Mouse (Mus musculus) urinary bladder, postnatal 4 days (tissue): Measurements from ENCODE around the gene Catip.
"Not testable (repeated sequence)": the region's sequence is repeated elsewhere in the genome, so short reads cannot be mapped to it uniquely, and the experiment has no call there.

Source experiments
- DNase-seq, 2 experiments: peaks; one replicate each; pipeline ENCODE4 v3.0.0; 2021 to 2022; ENCODE audit warnings: low spot score in 2 of 2

The Catip gene

DNA sequence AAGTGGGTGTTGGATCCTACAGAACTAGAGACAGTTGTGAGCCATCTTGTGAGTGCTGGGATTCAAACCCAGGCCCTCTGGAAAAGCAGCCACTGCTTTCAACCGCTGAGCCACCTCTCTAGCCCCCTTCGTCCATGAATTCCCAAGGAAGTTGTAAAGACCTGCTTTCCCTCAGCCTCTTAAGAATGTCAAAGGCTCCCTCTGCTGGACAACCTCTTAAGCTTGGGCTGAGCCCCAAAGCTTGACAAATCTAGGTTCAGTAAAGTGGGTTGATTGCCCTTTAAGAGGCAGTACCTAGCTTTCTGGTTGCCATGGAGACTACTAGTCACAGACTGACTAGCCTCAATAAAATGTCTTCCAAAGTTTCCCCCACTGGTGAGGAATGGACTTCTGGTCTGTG is at the start of gene Catip:
Gene Catip (plus strand): TSS at position 297 of the 400 bp plus-strand sequence.
- DNase-seq = peak in 1 of 2 experiments; percentile 53

DNA sequence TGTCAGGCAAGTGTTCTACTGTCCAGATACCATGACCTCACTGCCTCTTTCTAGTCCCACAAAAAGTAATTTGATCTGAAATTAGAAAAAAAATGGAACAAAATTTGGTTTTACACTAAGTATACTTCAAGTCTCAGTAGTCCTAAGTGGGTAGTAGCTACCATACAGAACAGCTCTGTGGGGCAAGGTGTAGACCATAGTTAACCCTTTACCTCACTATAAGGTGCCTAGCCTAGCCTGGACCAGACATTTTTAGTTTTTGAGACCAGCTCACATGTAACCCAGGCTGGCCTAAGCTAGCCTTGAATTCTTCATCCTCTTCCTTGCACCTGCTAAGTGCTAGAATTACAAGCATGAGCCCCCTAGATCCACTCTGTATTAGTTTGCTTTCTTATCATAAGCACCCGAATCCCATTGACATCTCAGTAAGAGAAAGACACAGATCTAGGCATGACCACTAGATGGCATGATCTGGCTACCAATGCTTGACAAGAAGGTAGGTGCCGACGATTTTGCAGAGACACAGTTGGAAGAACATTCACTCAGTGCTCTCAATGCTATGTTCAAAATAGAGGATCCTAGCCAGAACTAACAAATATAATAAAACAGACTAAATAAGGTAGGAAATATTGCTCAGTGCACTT is 48.7 kb upstream of the Catip start:
- no peak for DNase-seq

DNA sequence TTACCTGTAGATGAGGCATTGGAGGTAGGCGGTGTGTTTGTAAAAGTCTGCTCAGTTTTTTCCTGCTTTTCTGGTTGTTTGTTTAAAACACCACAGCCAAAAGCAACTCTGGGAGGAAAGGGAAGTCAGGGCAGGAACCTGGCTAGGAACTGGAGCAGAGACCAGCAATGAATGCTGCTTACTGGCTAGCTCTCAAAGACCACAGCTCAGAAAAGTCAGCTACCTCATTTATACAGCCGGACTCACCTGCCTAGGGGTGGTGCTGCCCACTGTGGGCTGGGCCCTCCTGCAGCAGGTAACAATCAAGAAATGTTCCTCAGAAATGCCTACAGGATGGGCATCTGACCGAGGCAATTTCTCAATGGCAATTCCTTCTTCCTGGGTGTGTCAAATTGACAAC is 47.1 kb upstream of the Catip start:
- DNase-seq = no peak

DNA sequence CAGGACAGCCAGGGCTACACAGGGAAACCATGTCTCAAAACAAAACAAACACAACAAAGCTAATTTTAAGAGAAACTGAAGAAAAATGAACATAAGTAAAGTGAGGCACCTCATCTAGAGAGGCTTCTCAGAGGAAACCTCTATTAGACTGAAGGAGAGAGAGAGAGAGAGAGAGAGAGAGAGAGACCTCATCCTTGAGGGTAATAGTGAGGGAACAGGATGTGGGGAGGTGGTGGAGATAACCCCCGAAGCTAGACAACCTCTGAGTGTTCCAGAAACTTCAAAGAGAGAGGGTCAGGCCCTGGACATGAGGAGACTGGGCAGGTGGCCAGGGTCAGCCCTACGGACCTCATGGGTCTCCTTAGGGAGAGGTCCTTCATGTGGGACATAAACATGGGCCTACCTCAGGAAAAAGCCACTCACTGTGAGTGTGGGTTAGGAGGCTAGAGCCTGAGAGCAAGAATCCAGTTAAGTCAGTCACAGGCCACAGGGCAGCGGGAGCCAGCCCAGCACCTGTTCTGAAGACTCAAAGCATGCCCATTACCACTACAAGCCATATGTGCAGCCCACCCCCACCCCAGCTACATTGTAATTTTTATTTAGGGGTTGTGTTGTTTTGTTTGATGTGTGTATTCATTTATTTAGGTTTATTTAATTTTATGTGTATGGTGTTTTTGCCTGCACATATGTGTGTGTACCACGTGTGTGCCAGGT is 45.6 kb upstream of the Catip start:
- DNase-seq = no peak

DNA sequence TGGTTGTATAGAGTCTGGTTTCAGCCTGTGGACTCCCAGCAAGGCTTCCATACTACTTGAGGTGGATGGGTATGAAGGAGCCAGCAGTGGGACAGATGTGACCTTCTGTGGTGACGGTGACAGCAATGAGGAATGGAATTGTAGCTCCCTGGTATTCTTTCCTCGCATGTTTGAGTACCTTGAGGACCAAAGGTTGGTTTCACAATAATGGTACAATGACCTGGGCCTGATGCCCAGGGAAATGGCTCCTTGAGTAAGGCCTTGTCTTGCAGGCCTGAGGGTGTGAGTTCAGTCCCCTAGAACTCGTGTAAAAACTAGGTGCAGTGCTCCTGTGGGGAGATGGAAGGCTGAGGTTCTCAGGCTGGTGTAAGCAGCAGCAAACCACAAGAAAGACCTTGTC is 43.2 kb upstream of the Catip start:
- DNase-seq = no peak

DNA sequence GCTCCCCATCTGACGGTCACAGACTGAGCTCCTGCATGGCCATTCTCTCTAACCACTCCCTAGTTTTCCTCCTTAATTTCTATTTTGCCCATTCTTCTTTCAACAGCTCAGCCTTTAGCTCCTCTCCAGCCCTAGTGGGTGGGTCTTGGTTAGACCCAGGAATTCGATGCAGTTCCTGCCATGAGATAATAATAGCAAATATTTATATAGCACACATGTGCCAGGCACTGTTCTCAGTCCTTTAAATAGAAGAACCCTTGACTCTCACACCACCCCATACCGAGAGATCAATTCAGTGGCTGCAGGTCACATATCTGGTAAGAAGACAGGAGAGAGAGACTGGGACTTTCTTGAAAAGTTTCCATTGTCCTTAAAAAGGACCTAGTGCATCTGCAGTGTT is 40.5 kb upstream of the Catip start:
- DNase-seq = no peak

DNA sequence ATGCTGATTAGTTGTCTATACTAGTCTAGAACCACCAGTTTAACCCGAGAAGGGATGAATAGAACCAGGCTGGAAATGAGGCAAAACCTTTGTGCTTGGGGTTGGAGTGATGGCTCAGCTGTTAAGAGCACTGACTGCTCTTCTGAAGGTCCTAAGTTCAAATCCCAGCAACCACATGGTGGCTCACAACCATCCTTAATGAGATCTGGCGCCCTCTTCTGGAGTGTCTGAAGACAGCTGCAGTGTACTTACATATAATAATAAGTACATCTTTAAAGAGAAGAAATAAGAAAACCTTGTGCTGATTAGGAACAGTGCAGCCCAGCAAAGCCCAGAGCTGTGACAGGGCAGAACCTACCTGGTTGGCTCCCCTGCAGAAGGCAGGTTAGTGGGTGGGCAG is 35.0 kb upstream of the Catip start:
- not testable (repeated sequence) for DNase-seq

DNA sequence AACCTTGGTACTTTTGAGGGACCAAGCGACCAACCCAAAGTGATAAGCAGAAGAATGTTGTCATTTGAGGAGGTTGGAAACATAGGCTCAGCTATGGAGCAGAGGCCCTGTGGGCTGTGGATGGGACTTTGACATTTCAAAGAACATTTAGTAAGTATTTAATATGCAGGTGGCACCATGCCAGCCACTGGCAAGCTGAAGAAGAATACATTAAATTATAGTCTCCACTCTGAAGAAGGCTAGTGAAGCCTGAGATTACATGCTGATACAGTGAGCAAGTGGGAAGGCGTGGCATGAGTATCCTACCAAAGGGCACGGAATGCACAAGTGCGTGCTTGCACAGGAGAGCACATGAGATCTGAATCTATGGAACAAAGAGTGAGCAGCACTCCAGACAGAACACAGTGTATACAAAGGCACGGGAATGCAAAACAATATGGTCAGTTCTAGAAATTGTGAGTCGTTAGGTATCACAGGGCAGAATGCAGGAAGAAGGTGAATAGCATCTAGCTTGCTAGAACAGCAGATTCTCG is 31.9 kb upstream of the Catip start:
- DNase-seq = no peak

DNA sequence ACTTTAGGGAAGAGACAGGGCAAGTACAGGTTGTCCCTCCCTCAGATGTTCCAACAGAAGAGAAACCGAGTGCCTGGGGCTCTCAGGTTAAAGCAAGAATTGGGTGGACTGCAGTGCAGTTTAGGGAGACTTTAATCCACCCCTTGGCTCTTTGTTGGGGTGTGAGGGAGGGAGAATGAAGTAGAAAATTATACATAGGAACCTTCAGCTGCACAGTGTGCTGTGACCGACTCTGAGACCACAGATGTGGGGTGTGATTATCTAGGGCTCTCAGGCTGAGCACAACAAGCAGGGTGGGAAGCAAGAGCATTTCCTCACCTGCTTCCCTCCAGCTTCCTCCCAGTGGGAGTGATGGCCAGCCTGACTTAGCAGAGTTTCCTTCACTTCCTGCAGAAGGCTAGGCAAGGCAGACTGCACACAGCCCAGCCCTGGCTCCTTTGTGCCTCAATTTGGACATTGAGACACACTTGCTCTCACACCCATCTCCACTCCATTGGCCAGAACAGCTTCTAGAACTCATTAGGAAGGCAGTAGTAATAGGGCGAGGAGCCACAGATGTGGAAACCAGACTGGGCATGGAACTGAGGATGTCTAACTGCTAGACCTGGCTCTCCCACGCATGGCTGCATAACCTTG is 30.7 kb upstream of the Catip start:
- DNase-seq = no peak

DNA sequence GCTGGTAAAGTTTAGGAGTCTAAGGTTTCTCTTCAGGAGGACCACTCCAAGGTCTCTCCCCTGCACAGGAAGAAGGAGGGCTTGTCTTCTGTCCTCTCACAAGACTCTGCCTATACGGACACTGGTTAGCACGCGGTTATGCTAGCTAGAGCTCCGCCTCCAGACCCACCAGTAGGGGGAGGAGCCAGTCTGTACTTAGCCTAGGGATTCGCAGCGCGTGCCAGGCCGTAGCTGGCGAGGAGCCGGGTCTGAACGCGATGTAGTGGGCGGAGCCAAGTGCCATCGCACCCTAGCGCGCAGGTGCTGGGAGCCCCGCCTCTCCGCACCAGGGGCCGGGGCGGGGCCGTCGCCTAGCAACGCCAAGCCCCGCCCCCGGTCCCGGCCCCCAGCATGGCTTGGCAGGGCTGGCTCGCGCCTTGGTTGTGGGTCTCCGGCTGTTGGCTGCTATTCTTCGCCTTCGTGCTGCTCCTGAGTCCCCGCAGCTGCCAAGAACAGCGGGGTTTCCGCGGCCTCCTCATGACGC is 29.6 kb upstream of the Catip start:
- DNase-seq = peak; percentile 93 to 94

DNA sequence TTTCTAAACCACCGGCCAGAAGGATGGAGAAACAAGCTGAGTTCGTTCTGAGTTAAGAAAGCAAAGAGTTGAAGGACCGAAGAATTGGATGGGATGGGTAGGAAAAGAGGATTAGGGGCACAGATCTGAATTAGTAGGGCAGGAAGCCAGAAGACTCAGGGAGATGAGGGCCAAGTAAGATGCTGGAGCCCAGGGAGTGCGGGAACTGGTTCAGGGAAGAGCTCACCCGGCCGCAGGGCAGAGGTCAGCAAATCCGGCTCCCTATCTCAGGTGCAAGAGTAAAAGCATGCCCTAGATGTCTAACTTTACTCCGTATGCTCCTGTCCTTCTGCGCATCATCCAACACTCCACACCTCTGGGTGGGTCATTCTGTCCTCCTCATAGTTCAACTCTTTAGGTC is 29.0 kb upstream of the Catip start:
- DNase-seq = no peak

DNA sequence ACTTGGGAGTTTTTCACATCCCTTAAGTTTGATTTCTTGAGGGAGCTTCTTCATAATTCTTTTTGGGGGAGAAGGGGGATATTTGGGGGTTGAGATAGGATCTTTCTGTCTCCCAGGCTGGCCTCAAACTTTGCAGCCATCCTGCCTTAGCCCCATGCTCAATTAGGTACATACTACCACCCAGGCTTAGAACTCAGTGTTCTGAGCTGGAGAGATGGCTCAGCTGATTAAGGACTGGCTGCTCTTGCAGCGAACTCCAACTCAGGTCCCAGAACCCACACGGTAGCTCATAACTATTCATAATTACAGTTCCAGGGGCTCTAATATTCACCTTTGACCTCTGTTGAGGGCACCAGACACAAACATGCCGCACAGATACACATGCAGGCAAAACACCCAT is 27.3 kb upstream of the Catip start:
- no peak for DNase-seq

DNA sequence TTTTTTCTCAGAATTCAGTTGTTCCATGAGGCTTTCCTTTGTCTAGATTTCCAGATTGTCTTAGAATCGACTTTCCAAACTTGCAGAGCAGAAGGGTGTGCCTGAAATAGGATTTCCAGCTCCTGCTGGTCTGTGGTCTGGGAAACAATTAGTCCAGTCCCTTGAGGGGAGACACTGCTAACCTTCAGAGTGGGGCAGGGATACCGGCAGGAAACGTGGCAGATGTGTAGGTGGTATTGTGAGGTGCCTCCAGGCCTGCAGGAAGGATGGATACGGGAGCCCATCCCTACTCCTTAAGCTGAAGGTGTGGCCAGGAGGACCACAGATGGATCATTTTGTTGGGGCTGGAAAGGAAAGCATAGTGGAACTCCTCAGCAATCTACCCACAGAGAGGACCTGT is 26.9 kb upstream of the Catip start:
- no peak for DNase-seq

DNA sequence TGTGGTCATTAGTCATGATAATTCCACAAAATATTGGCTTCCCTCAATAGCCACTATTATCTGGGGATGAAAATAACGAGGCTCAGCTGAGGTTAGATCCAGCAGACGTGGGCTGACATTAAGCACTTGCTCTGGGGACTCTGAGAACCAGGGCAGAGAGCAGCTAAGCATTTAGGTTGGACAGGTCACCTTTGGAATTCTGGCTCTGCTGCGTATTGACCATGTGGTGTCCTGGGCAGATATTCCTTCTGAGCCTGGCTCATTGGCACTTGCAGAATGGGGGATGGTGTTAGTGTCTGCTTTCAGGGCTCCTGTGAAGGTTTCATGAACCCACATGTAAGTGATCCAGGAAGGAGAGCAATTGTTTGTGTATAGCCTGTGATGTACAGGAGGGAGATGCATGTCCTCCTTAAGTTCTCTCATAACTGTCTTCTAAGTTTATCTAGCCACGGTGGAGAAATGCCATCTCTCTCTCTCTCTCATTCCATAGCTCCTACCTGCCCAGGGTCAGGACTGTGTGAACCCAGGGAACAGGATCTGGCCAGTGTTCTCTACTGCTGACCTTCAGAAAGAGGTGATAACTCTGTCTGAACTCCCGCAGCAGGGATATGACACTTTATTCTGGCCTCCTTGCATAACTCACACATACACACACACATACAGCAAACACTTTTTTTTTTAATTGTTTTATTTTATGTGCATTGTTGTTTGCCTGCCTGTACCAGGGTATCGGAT is 26.3 kb upstream of the Catip start:
- no peak for DNase-seq

DNA sequence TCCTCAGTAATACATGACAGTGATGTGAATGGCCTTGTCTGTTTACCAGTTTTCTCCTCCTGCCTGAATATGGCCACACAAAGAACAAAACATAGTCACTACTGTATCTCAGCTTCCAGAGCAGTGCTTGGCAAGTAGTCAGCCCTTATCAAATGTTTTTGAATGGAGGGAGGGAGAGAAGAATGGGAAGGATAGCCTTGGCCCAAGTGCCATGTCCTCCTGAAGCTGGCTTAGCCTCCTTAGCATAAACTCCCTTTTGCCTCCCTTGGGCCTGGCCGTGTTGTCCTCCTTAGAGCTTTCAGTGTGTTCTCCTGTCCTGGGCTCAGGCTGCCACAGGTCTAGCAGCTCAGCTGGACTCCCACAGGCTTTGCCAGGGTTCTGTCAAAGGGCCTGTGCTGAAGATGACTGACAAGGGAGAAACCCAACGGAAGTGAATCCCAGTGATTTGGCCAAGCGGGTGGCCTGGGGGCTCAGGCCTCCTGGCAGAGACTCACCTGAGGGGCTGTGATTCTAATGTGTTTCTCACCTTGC is 24.6 kb upstream of the Catip start:
- no peak for DNase-seq

DNA sequence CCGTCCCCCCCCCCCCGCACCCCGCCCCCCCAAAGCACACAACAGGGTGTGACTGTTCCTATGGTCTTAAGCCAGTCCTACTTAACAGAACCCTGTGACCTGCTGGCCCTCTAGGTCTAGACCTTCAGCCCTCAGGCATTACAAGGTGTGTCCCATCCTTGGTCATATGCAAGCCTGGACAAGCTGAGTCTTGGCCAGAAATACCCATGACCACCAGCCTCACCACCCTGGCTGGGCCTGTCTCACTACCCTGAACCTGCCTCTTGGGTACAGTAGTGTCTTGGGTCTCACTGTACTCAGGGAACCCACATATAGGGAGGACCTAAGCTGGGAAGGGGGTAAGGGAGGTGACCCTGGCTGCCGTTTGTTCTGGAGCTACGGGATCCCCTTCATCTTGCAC is 23.9 kb upstream of the Catip start:
- no peak for DNase-seq

DNA sequence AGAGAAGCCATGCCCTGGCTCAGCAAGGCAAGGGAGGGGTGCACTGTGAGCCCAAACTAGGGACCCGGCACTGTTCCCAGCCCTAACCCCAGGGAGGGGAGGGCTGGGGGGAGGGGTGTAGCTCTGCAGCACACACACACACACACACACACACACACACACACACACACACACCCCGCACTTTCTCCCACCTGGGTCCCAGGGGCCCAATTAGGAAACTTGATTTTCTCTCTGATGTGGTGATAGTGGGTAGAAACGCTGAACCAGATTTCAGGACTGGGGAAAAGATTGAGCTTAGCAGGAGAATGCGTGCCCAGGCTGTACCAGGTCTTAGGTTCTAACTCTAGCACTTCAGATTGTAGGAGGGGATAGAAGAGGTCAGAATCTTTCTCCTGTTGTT is 23.3 kb upstream of the Catip start:
- no peak for DNase-seq

DNA sequence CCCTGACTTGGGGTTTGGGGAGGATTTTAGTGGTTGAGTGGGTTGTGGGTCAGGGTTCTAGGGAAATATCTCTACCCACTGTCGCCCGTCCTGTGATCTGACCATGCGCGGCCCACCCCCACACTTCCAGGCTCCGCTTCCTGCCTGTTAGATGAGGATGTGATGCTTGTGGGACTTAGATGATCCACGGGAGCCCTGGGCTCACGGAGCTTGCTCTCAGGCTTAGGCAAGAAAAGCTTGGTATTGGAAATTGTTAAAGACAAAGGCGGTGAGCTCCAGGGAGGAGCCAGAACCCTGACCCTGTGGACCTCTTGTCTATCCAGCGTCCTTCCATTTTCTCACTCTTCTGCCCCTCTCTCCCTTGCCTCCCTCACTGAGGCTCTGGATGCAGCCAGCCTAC is 22.0 kb upstream of the Catip start:
- DNase-seq = no peak

DNA sequence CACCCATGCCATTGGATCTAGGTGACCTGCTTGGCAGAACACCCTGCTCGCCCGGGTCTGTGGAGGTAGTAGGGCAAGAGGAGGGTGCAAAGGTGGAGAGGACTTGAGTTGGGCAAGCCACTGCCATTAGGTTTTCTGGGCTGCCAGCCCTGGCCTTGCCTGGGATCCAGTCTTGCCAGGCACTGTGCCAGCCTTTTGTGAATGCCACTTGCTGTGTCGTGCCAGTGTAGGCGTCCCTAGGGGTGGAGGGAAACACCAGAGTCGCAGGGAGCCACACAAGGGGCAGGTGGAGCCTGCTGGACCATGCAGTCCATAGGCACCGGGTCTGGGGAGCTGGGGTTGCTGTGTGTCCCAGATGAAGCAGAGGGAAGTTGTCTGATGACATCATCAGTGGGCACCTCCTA is 21.5 kb upstream of the Catip start:
- no peak for DNase-seq

DNA sequence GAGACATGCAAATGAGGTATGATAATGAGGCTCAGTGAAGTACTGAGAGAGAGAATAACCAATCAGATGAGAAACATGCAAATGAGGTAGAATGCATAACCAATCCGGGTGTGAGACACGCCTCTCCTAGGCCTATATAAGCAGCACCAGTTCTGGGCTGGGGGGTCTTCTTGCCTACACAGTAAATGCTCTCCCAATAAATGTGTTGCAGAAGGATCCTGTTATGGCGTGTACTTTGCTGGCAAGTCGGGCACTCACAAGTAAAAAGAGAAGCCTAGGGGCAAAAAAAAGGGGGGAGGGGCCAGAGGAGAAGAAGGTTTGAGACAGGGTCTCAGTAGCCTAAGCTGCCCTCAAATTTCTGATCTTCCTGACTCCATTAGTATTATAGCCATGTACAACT is 20.9 kb upstream of the Catip start:
- not testable (repeated sequence) for DNase-seq

DNA sequence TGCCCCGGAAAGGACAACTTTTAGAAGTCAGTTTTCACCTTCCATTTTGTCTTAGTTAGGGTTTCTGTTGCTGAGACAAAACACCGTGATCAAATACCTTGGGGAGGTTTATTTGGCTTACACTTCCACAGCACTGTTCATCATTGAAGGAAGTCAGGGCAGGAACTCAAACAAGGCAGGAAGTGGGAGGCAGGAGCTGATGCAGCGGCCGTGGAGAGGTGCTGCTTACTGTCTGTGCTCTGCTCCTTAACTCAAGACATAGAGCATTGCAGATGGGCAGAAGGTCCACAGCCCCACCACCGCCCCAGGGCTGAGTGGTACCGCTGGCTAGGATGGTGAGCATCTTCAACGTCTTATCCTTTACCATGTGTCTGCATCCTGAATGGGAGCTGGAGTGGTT is 20.0 kb upstream of the Catip start:
- no peak for DNase-seq

DNA sequence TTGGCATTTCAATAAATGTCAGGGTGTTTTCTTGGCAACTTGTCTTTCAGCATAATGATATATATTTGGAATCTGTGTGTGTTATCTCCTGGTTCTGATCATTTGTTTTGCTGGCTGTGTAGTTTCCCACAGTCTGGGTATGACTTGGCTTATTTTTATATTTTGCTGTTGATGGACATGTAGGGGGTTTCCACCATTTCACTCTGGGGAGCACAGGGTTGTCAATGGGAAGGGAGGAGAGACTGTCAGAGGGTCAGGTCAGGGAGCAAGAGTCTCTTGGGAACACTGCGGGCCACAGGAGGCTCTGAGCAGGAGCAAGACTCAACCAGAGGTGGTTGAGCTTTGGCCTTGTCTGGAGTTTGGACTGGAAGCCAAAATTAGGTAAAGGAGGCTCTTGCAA is 19.6 kb upstream of the Catip start:
- no peak for DNase-seq
